Mouse (Mus musculus): ENCODE data around the gene Klf13.

DNA sequence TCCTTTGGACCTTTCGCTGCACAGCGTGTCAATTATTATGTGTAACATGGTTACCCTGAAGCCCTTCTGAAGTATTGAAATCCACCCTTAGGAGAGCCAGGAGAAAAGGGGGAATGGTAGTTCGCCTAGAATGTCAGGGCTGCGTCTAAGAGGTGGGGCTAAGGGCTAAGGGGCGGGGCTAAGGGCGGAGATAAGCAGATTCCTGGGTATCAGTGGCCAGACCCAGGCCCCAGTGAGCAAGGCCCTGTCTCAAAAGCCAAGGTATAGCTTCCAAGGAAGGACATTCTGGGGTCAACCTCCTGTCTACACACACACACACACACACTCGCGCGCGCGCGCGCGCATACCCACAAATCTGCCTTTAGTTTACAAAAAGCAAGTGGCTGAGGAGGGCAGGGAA is 61.1 kb downstream of the Klf13 start:
- TF ChIP-seq CTCF (IDR thresholded peaks at IDR 0.05; ENCODE audit: low read depth, low read length) (no peak), POLR2A (IDR thresholded peaks at IDR 0.05; ENCODE audit: borderline replicate concordance, low read depth, low read length) (no peak)
